In the genomic region with DNA sequence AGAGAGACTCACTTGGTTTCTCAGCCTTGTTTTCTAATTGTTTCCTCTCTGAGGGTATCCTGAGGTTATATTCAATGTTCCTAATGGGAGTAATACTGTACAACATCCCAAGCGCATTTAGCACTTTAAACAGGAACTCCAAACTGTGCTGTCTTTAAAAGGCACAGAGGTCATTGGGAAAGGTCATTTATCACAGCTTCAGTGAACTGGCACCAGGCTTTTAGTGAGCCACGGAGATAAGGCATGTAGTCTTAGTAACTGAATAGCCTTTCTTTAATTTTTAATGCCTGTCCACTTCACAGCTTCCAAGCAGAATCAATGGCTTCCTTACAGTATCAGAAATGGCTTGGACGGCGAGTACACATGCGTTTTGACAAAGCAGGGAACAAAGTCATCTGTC, we compare ENCODE assay signal across 11 mouse cellular contexts.
"Had no signal": no experiment of that assay in that cellular context is flagged by ENCODE, and none has a peak within 500 bp of the region (broad histone marks: within the 10 kb centered on the region; RNA-seq: fewer than 3 reads in every experiment).

No protein-coding gene starts in this region.

- H3K9ac ChIP-seq: lung, embryonic 14.5 days; neural tube, embryonic 13.5 days had no signal

- H3K4me3 ChIP-seq: left cerebral cortex, adult 2 months; midbrain, embryonic 10.5 days; neural tube, embryonic 13.5 days had no signal

- H3K9me3 ChIP-seq: midbrain, embryonic 10.5 days; neural tube, embryonic 13.5 days had no signal

- H3K4me2 ChIP-seq: liver, embryonic 11.5 days; lung, embryonic 14.5 days; neural tube, embryonic 13.5 days had no signal

- H3K27me3 ChIP-seq: neural tube, embryonic 13.5 days had no signal

- DNase-seq: kidney, adult 2 months; kidney, postnatal 14 days; lung, embryonic 14.5 days; lung, postnatal 10 days; midbrain, embryonic 14.5 days; right cerebral cortex, postnatal 25 days; thymus, postnatal 4 days had no signal

- H3K4me1 ChIP-seq: midbrain, embryonic 10.5 days had no signal

- H3K27ac ChIP-seq: left cerebral cortex, adult 2 months; midbrain, embryonic 10.5 days; neural tube, embryonic 13.5 days had no signal

- H3K36me3 ChIP-seq: midbrain, embryonic 10.5 days; neural tube, embryonic 13.5 days had no signal
